Comparison of ENCODE assay signal across 10 mouse cellular contexts in genomic region chr12:73598241-73598640, GRCm38 (mm10). TPM values are rescaled to one million over a fixed set of nuclear protein-coding genes. Genes with fewer than 3 reads are reported as not detected.
DNase-seq lines count a peak whose midpoint lies in the region; ATAC-seq lines count a peak whose summit lies in the region.
"Had no signal": no experiment of that assay in that cellular context is flagged by ENCODE, and none has a peak within 500 bp of the region (broad histone marks: within the 10 kb centered on the region; RNA-seq: fewer than 3 reads in every experiment).

No protein-coding gene starts in this region.

- intact Hi-C loops in heart, postnatal 14 days (cut with DNase I) = loop anchor here (5.0 kb wide), 1 partner anchor 39 kb away; no protein-coding TSS in a partner anchor

- H3K9ac ChIP-seq in heart, embryonic 11.5 days (ENCODE audit: low read depth, low read length) = no peak overlapping the region
- no peak overlapping the region for H3K9ac ChIP-seq in embryonic facial prominence, embryonic 13.5 days

- no peak overlapping the region for H3K4me3 ChIP-seq in heart, embryonic 11.5 days (ENCODE audit: low read depth, low read length)
- no peak overlapping the region for H3K4me3 ChIP-seq in embryonic facial prominence, embryonic 13.5 days

- H3K27ac ChIP-seq in heart, embryonic 11.5 days (ENCODE audit: low read depth, low read length) = no peak overlapping the region
- peak overlapping the region; percentile 16; the same call in 1 of the 2 replicates for H3K27ac ChIP-seq in embryonic facial prominence, embryonic 13.5 days

- no peaks in the 10 kb centered on the region for H3K27me3 ChIP-seq in heart, embryonic 11.5 days (ENCODE audit: control insufficient read depth, insufficient read depth, low read length)
- no peaks in the 10 kb centered on the region for H3K27me3 ChIP-seq in embryonic facial prominence, embryonic 13.5 days

- H3K4me2 ChIP-seq in heart, embryonic 11.5 days = no peak overlapping the region
- no peak overlapping the region for H3K4me2 ChIP-seq in embryonic facial prominence, embryonic 13.5 days

- 38% methylated on average over 6 of the region's 6 CpGs for WGBS in heart, embryonic 11.5 days (ENCODE audit: insufficient replicate concordance)
- WGBS in embryonic facial prominence, embryonic 13.5 days = 47% methylated on average over 6 of the region's 6 CpGs

- peak; percentile 21 to 32 for DNase-seq in heart, postnatal 14 days
- DNase-seq in CD8-positive naive resting alpha-beta T cell, adult 2 months (ENCODE audit: low read depth in 2 of 2, low spot score in 2 of 2) = peak; percentile 83 to 91
- DNase-seq in frontal cortex, postnatal 25 days (ENCODE audit: low spot score in 2 of 2) = no peak
- DNase-seq in ovary, postnatal 10 days (ENCODE audit: low spot score) = no peak
- no peak for DNase-seq in c-Kit-positive CD71-positive TER-119-positive erythroid progenitor cells, embryonic 14.5 days (ENCODE audit: low spot score)

- H3K4me1 ChIP-seq in heart, embryonic 11.5 days (ENCODE audit: control insufficient read depth, insufficient read depth, low read length) = 0 out of 2 replicates have a peak, but pooled peaks cover 3% of the 10 kb centered on the region
- H3K4me1 ChIP-seq in embryonic facial prominence, embryonic 13.5 days = peaks cover 13% of the 10 kb centered on the region

- H3K36me3 ChIP-seq in heart, embryonic 11.5 days (ENCODE audit: control insufficient read depth, insufficient read depth, low read length) = no peaks in the 10 kb centered on the region
- no peaks in the 10 kb centered on the region for H3K36me3 ChIP-seq in embryonic facial prominence, embryonic 13.5 days

- ATAC-seq in heart, embryonic 11.5 days (replicated peaks; ENCODE audit: insufficient number of reproducible peaks, low FRiP score, low TSS enrichment) = no peak
- ATAC-seq in embryonic facial prominence, embryonic 13.5 days (ENCODE audit: insufficient number of reproducible peaks, insufficient read depth, low FRiP score, low TSS enrichment, low read depth) = no peak
- peak; percentile 88 for ATAC-seq in monocyte, adult 5-6 weeks (replicated peaks; ENCODE audit: insufficient number of reproducible peaks, low FRiP score, low TSS enrichment, poor library complexity, severe bottlenecking)
- ATAC-seq: Patski had no signal

- H3K9me3 ChIP-seq in heart, embryonic 11.5 days (replicated peaks; ENCODE audit: control insufficient read depth, low read length) = no peaks in the 10 kb centered on the region
- no peaks in the 10 kb centered on the region for H3K9me3 ChIP-seq in embryonic facial prominence, embryonic 13.5 days

RNA-seq across cellular contexts. Expression of gene Prkch, which starts 13.6 kb away (rescaled TPM):
- total RNA-seq in heart, postnatal 14 days (2021) = 10 to 100 TPM; 25.1 to 27.2 TPM
- 16.2 and 16.7 TPM in 2 replicates for polyA plus RNA-seq in heart, embryonic 11.5 days (2014; fragmentation: Nextera tagmentation; extraction: Ambion mirVana)
- 13.0 and 13.3 TPM in 2 replicates for polyA plus RNA-seq in embryonic facial prominence, embryonic 13.5 days (2015; fragmentation: Nextera tagmentation; extraction: Ambion mirVana)
- 140 to 209 TPM (median 154 TPM) in 3 replicates for total RNA-seq in monocyte, adult 5-6 weeks (2017)

RNA-seq across cellular contexts. Expression of gene Tmem30b, which starts 52.0 kb away (rescaled TPM):
- total RNA-seq in heart, postnatal 14 days (2021) = under 1 TPM; 0.22 to 0.27 TPM
- polyA plus RNA-seq in heart, embryonic 11.5 days (2014; fragmentation: Nextera tagmentation; extraction: Ambion mirVana) = 0.30 TPM in 2 replicates
- polyA plus RNA-seq in embryonic facial prominence, embryonic 13.5 days (2015; fragmentation: Nextera tagmentation; extraction: Ambion mirVana) = 13.6 and 16.1 TPM in 2 replicates
- not detected in 3 replicates for total RNA-seq in monocyte, adult 5-6 weeks (2017)
- total RNA-seq: left cerebral cortex, postnatal 25 days had no signal
- polyA plus RNA-seq: Patski had no signal

Comparison
In these comparisons a context has a peak if more than half of its experiments do, and no peak if none do; other contexts are left out.
1. DNase-seq: peak in heart, postnatal 14 days (2 of 2) and CD8-positive naive resting alpha-beta T cell, adult 2 months (2 of 2); none in frontal cortex, postnatal 25 days (0 of 2), ovary, postnatal 10 days (single experiment) and c-Kit-positive CD71-positive TER-119-positive erythroid progenitor cells, embryonic 14.5 days (single experiment).